Mouse (Mus musculus): Measurements from ENCODE around the gene Olfr464.
A peak's percentile ranks its signal among the peaks of the same experiment; 100 is the strongest.

Olfr464 gene

GRCm38 (mm10) chr11:87920966-87921365, at the start of gene Olfr464:
Olfr464 (minus strand) TSS chr11:87920967.
- no peak for DNase-seq (ENCODE audit: low spot score in 2 of 2)

DNA sequence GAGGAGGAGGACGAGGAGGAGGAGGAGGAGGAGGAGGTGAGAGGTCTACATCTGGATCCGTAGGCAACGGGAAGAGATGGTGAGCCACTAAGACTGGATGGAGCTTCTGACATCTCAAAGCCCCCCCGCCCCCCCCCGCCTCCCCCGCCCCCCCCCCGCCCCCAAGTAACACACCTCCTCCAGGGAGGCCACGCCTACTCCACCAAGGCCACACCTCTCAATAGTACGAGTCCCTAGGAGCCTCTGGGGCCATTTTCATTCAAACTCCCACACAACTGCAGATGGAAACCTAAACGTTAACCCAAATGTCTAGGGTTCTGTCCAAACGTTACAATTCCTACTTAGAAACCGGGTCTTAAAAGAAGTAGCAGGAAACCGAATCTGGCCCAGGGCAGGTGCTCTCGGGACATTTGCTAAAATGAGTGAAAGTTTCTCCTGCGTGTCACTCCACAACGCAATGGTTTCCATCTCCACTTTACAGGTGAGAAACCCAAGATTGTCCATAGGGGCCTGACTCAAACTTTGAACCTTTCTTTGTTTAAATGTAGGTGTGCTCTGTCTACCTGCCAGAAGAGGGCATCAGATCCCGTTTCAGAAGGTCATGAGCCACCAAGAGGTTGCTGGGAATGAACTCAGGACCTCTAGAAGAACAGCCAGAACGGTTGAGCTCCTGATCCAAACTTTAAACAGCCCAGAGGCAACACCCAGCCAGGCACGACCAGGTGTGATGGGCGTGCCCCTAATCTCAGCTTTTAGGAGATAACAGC, 47.8 kb upstream of the Olfr464 start:
- no peak for DNase-seq (ENCODE audit: low spot score in 2 of 2)

- DNase-seq (ENCODE audit: low spot score in 2 of 2) = peak; percentile 85
Measured at GRCm38 (mm10) chr11:87967692-87968289, 47.0 kb upstream of the Olfr464 start.

GRCm38 (mm10) chr11:87966214-87966613, 45.4 kb upstream of the Olfr464 start:
- DNase-seq (ENCODE audit: low spot score in 2 of 2) = peak in 1 of 2 experiments; percentile 33

DNA sequence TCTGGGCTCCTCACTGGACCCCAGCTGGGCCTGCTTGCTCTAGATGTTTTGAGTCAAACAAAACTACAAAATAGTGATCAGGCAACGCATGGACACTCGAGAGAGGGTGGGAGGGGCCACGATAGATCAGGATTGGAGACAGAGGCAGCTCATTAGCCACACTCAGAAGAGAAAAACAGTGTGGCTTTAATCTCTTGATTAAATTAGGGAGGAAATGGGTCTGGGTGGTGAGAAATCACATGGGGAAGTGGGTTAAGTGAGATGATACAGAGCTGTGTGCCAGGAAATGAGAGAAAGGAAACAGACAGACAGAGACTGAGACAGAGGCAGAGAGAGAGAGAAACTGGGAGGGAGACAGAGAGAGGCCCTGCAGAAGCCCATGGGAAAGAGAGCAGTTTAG, 44.5 kb upstream of the Olfr464 start:
- DNase-seq (ENCODE audit: low spot score in 2 of 2) = no peak

- DNase-seq (ENCODE audit: low spot score in 2 of 2) = no peak
Measured at GRCm38 (mm10) chr11:87957066-87957465, 36.3 kb upstream of the Olfr464 start.

- no peak for DNase-seq (ENCODE audit: low spot score in 2 of 2)
Measured at GRCm38 (mm10) chr11:87955144-87955543, 34.4 kb upstream of the Olfr464 start.

DNA sequence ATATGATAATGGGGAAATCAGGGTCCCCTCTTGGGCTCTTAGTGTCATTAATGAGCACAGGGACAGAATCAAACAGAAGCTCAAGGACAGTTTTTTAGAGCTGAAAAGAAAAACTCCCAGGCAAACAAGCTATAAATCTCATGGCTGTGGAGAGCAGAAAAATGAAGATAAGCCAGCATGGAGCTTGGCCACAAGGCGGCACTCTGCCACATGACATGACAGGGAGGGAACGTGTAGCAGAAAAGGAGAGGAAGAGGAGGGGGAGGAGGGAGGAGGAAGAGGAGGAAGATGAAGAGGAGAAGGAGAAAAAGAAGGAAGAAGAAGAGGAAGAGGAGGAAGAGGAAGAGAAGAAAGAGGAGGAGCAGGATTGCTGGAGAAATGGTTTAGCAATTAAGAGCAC, 29.2 kb upstream of the Olfr464 start:
- no peak for DNase-seq (ENCODE audit: low spot score in 2 of 2)

DNA sequence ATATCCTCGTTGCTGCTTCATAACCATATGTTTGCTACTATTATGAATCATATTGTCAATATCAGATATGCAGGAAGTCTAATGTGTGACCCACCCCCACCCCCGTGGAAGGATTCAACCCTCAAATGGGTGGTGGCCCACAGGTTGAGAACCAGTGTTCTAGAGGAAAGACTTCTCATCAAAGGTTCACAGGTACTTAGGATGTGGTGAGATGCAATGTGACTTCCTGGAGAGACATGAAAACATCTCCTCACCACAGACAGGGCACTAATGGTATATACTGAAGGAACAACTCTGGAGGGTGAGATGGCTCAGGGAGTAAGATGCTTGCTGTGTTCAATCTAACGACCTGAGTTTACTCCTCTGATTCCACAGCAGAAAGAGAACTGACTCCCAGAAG, 14.7 kb upstream of the Olfr464 start:
- DNase-seq (ENCODE audit: low spot score in 2 of 2) = no peak

DNA sequence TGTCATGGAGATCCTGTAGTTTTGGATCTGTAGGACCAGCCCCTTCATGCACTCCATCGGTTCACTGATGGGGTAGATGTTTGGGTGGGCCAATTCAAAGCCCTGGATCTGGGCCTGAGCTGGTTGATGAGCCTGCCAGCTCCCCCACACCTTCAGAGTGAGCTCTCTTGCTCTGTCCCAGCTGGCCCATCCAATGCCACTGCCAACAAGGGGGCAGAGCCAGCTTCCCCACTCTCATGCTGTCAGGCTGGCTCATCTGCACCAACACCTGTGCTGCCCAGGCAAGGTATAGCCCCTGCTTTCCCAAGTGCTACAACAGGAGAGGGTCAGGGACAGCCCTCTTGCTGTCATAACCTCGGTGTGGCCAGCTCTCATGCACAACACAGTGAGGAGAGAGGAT, 13.0 kb upstream of the Olfr464 start:
- DNase-seq (ENCODE audit: low spot score in 2 of 2) = no peak

DNA sequence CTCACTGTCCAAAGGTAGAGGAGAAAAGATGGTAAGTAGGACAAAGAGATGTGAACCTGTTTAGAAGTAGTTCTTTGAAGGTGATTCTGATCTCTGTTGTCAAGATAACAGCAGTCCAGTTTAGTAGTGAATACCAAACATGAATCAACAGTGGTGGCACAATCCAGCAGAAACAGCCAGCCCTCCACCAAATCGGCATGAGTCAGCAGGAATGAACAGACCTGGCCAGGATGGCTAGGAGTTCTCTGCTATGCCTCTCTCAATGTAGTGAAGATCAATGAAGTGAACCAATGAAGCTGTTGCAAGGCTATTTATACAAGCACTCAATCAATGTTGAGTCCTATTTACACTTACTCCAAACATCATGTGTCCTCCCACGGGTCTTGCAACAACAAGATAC, 9.6 kb upstream of the Olfr464 start:
- no peak for DNase-seq (ENCODE audit: low spot score in 2 of 2)

DNA sequence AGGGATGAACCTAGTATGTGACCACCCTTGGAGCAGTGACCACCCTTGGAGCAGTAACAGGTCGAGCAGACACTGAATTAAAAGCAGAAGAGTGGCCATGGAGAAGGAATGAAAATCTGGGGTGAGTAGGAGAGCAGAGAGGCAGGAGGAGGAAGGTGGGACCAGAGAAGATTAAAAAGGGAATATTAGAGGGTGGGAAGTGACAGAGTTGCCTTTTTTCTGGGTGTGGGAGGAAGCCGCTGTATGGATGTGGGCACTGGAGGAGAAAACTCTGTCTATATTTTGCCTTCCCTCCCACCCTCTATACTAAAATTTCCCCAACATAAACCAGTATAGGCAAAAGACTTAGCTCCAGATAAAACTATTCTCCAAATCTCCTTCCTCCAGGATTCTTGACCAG, 466 bp downstream of the Olfr464 start:
- no peak for DNase-seq (ENCODE audit: low spot score in 2 of 2)

- DNase-seq (ENCODE audit: low spot score in 2 of 2) = no peak
Measured at GRCm38 (mm10) chr11:87916005-87916404, 4.8 kb downstream of the Olfr464 start.

DNA sequence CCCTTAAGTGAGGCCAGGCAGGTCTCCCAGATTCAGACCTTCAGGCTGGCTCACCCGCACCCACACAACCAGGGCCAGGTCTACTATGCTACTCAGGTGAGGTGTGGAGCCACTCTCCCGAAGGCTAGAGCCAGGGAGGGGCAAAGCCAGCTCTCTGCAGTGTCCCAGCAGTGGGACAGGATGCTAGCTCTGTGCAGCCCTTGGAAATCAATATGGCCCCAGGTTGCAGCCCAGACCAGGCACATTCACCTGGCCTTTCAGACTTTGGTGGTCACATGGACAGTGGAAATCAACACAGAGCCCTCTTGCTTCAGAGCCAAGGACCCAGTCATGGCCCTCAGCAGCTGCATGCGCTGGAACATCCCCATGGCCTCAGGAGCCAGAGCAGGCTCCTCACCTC, 16.4 kb downstream of the Olfr464 start:
- no peak for DNase-seq (ENCODE audit: low spot score in 2 of 2)

DNA sequence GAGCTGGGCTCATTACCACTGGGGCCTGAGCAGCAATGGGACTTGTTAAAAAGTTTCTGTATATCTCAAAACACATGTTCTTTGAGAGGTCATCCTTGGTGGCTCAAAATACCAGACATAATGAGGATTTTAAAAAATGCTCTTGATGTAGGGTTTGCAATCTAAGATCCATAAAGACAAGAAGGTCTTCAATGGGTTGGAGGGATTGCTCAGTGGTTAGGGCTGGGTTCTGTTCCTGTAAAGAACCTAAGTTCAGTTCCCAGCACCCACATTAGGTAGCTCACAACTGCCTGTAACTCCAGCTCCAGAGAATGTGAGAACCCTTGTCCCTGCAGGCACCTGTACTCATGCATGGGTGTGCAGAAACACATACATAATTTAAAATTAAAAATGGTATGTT, 23.5 kb downstream of the Olfr464 start, which contains the start of gene Olfr463:
Olfr463 (minus strand) TSS at position 101 of the 400 bp plus-strand sequence.
- DNase-seq (ENCODE audit: low spot score in 2 of 2) = no peak

DNA sequence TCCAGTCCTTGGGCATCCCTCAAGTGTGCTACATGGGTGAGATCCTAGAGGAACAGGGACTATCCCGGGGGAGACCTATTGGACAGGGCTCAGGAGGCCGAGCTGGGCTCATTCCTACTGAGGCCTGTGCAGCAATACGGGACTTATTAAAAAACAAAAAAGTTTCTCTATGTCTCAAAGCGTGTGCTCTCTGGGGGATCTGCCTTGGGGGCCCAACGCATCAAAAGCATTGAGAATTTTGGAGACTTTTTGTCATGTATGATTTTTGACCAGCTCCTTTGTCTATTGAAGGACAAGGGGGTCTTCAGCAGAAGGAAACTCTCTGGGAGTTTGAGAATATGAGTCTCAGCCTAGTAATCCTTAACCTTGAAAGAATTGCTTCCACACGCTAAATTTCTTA, 28.6 kb downstream of the Olfr464 start, which contains the start of gene Olfr462:
Olfr462 (minus strand) TSS at position 101 of the 400 bp plus-strand sequence.
- DNase-seq (ENCODE audit: low spot score in 2 of 2) = no peak

DNA sequence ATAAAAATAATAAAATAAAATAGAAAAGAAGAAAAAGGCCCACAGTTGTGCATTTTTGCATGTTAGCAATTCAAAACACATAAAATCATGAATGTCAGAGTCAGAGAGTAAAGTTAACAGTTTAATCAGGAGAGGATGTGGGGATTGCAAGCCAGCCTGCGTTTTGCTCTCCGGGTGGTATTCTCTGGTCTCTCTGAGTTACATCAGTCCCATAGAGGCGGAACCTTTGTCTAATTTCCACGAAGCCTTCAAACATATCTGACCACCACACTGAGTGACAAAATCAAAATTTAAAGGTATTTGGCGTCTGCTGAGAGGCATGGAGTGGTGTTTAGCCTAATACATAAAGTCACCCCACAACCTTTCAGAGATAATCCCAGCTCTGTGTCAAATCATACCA, 35.9 kb downstream of the Olfr464 start:
- DNase-seq (ENCODE audit: low spot score in 2 of 2) = no peak

GRCm38 (mm10) chr11:87883493-87883892, 37.3 kb downstream of the Olfr464 start:
- DNase-seq (ENCODE audit: low spot score in 2 of 2) = no peak

- no peak for DNase-seq (ENCODE audit: low spot score in 2 of 2)
Measured at GRCm38 (mm10) chr11:87881714-87882113, 39.1 kb downstream of the Olfr464 start.

DNA sequence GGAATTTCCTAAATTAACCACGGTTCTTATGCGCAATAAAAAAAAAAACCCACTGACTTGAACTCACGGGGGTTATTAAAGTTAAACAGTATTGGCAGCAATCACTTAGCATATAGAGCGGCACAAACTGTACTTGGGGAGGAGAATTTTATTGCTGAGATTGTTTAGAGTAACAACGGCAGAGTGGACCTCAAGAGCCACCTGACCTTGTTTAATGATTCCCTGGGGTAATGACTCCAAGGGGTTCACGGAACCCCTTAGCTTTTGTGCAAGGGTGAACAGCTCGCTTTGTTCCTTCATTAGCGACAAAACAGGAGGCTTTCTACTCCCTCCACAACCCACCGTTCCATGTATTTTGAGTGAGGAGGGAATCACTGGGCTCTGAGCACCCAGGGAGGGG, 40.9 kb downstream of the Olfr464 start:
- no peak for DNase-seq (ENCODE audit: low spot score in 2 of 2)

GRCm38 (mm10) chr11:87875436-87875835, 45.3 kb downstream of the Olfr464 start, which contains the start of gene Epx:
Epx (minus strand) TSS chr11:87875536.
- DNase-seq (ENCODE audit: low spot score in 2 of 2) = no peak

GRCm38 (mm10) chr11:87871766-87872165, 49.0 kb downstream of the Olfr464 start:
- DNase-seq (ENCODE audit: low spot score in 2 of 2) = no peak

GRCm38 (mm10) chr11:87870096-87870495, 50.7 kb downstream of the Olfr464 start:
- DNase-seq (ENCODE audit: low spot score in 2 of 2) = no peak

Data from urinary bladder, postnatal 36 days (tissue).